Mouse (Mus musculus): ENCODE measurements around the gene Prss36.

DNA sequence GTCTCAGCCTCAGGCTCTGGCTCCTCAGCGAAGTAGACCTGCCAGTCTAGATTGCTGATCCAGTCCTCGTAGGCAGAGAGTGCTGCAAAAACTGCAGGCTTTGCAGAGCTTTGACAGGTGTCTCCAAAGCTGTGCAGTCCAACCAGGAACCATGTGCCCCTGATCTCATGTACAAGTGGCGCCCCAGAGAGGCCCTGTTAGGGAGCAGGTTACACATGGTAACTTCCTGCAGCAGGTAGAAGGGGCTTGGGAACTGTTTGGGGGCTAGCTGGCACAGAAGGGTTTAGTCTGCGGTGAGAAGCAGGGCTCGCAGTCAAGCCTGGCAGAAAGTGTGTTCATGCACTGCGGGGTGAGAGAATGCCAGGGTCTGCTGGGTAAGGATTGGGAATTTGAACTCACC lies 60.0 kb downstream of the Prss36 start:
- TF ChIP-seq EP300 (IDR thresholded peaks at IDR 0.05; ENCODE audit: low read depth) (no peak), CTCF (IDR thresholded peaks at IDR 0.05; ENCODE audit: low read depth) (no peak)
